Mouse (Mus musculus) G1E (cell line): ENCODE results near the gene Fam107a. TPM values are rescaled to one million over a fixed set of nuclear protein-coding genes. Genes with fewer than 3 reads are reported as not detected.
A peak's percentile ranks its signal among the peaks of the same experiment; 100 is the strongest.

Source experiments
- ATAC-seq: 2 replicates; pipeline ENCODE4 v1.8.0; 2016; ENCODE audit warnings: mild to moderate bottlenecking; ENCODE audit not compliant: insufficient number of reproducible peaks, poor library complexity, low FRiP score, severe bottlenecking; ENCODE audit errors: extremely low read depth
- DNase-seq: peaks from one replicate; pipeline ENCODE4 v3.0.0; 2012; ENCODE audit warnings: low spot score
- H3K27me3 ChIP-seq: 2 replicates; pipeline ENCODE4 v1.6.1; 2012; ENCODE audit warnings: mild to moderate bottlenecking, low read length, inconsistent platforms; ENCODE audit not compliant: insufficient read depth
- H3K36me3 ChIP-seq: replicated peaks from 2 replicates; pipeline ENCODE3; 2012; ENCODE audit warnings: mild to moderate bottlenecking, inconsistent platforms
- H3K4me1 ChIP-seq: 2 replicates; pipeline ENCODE4 v1.6.1; 2012; ENCODE audit warnings: low read depth, low read length, inconsistent platforms, mixed read lengths; ENCODE audit not compliant: insufficient read depth
- H3K4me3 ChIP-seq: 2 replicates; pipeline ENCODE4 v1.5.1; 2012; ENCODE audit warnings: low read depth, mild to moderate bottlenecking, inconsistent platforms, low read length, moderate library complexity, mixed read lengths
- H3K9me3 ChIP-seq: replicated peaks from 2 replicates; pipeline ENCODE4 v1.6.1; 2012; ENCODE audit warnings: inconsistent platforms
- CTCF ChIP-seq: IDR thresholded peaks from 2 replicates; pipeline ENCODE4 v1.5.1; 2012; ENCODE audit warnings: low read depth, low read length, inconsistent platforms, mixed read lengths
- GATA1 ChIP-seq: IDR thresholded peaks from 2 replicates; pipeline ENCODE4 v1.6.1; 2012; ENCODE audit warnings: borderline replicate concordance, low read length, inconsistent platforms, mixed read lengths
- GATA2 ChIP-seq: IDR thresholded peaks from 2 replicates; pipeline ENCODE4 v1.6.1; 2012; ENCODE audit warnings: low read depth, low read length, inconsistent platforms, borderline replicate concordance
- POLR2AphosphoS5 ChIP-seq: IDR thresholded peaks from 2 replicates; pipeline ENCODE4 v1.6.1; 2012; ENCODE audit warnings: low read depth, low read length, inconsistent platforms; ENCODE audit not compliant: insufficient replicate concordance
- TAL1 ChIP-seq: conservative IDR thresholded peaks from 2 replicates; pipeline ENCODE4 v1.6.1; 2012; ENCODE audit warnings: low read depth, low read length, inconsistent platforms, mixed read lengths
- polyA plus RNA-seq: library from polyadenylated mRNA; stranded (reverse); fragments of >175 nt; gene quantifications from 2 replicates; pipeline ENCODE4 v1.2.3, GENCODE M21; 2012
- total RNA-seq, 2 experiments: library from RNA; stranded (forward) in 1 of 2; stranded (reverse) in 1 of 2; fragments of 200-1000 nt in 1 of 2; fragments of >200 nt in 1 of 2; fragmentation: Nextera tagmentation in 1 of 2; gene quantifications; 2 replicates each; pipeline ENCODE4 v1.2.3; 2014 to 2017

The Fam107a gene
- total and polyA plus RNA-seq, 3 experiments, result 0.05 TPM; not detected in 2

- TF ChIP-seq GATA2 (no peak), CTCF (no peak), POLR2AphosphoS5 (no peak), GATA1 (no peak), TAL1 (no peak)
- Histone ChIP-seq H3K4me3 (no peak overlapping the region), H3K36me3 (no peaks in the 10 kb centered on the region), H3K27me3 (no peaks in the 10 kb centered on the region), H3K9me3 (no peaks in the 10 kb centered on the region), H3K4me1 (no peaks in the 10 kb centered on the region)
- DNase-seq (no peak), ATAC-seq (no peak)
These were observed 7.9 kb upstream of the Fam107a start for GRCm38 (mm10) chr14:8325746-8326145.

GRCm38 (mm10) chr14:8320528-8320927 lies 2.7 kb upstream of the Fam107a start:
- DNase-seq (no peak), ATAC-seq (no peak)
- H3K4me3 ChIP-seq, result no peak overlapping the region
- TF ChIP-seq GATA1, result no peak
- no peak for TF ChIP-seq CTCF
- TF ChIP-seq TAL1, result no peak
- TF ChIP-seq GATA2, result no peak
- TF ChIP-seq POLR2AphosphoS5, result no peak
- H3K4me1 ChIP-seq, result no peaks in the 10 kb centered on the region
- no peaks in the 10 kb centered on the region for H3K36me3 ChIP-seq
- peaks cover 9% of the 10 kb centered on the region; the same call in 1 of the 2 replicates for H3K27me3 ChIP-seq
- H3K9me3 ChIP-seq, result no peaks in the 10 kb centered on the region

- Histone ChIP-seq H3K4me1 (no peaks in the 10 kb centered on the region), H3K36me3 (no peaks in the 10 kb centered on the region), H3K4me3 (no peak overlapping the region), H3K9me3 (no peaks in the 10 kb centered on the region), H3K27me3 (peaks cover 9% of the 10 kb centered on the region; the same call in 1 of the 2 replicates)
- DNase-seq, result no peak
- no peak for TF ChIP-seq GATA1
- no peak for TF ChIP-seq GATA2
- no peak for TF ChIP-seq TAL1
- no peak for TF ChIP-seq POLR2AphosphoS5
- TF ChIP-seq CTCF, result no peak
- ATAC-seq, result no peak
These were observed 1.2 kb downstream of the Fam107a start for GRCm38 (mm10) chr14:8316366-8317193.

- no peaks in the 10 kb centered on the region for H3K4me1 ChIP-seq
- H3K36me3 ChIP-seq, result no peaks in the 10 kb centered on the region
- ATAC-seq (no peak), DNase-seq (no peak)
- H3K4me3 ChIP-seq, result no peak overlapping the region
- peaks cover 9% of the 10 kb centered on the region; the same call in 1 of the 2 replicates for H3K27me3 ChIP-seq
- no peaks in the 10 kb centered on the region for H3K9me3 ChIP-seq
- TF ChIP-seq CTCF (no peak), GATA1 (no peak), TAL1 (no peak), GATA2 (no peak), POLR2AphosphoS5 (no peak)
These were observed 2.7 kb downstream of the Fam107a start for GRCm38 (mm10) chr14:8315169-8315568.

- no peak for ATAC-seq
- H3K36me3 ChIP-seq, result no peaks in the 10 kb centered on the region
- peaks cover 9% of the 10 kb centered on the region; the same call in 1 of the 2 replicates for H3K27me3 ChIP-seq
- H3K4me1 ChIP-seq, result no peaks in the 10 kb centered on the region
- no peak overlapping the region for H3K4me3 ChIP-seq
- TF ChIP-seq TAL1, result no peak
- no peak for TF ChIP-seq CTCF
- no peak for TF ChIP-seq GATA2
- TF ChIP-seq POLR2AphosphoS5, result no peak
- TF ChIP-seq GATA1, result no peak
- DNase-seq, result peak; percentile 5
- no peaks in the 10 kb centered on the region for H3K9me3 ChIP-seq
These were observed 3.3 kb downstream of the Fam107a start for GRCm38 (mm10) chr14:8314536-8314935.

GRCm38 (mm10) chr14:8313877-8314276 lies 3.9 kb downstream of the Fam107a start:
- Histone ChIP-seq H3K4me3 (no peak overlapping the region), H3K4me1 (no peaks in the 10 kb centered on the region), H3K27me3 (peaks cover 9% of the 10 kb centered on the region; the same call in 1 of the 2 replicates), H3K36me3 (no peaks in the 10 kb centered on the region), H3K9me3 (no peaks in the 10 kb centered on the region)
- TF ChIP-seq GATA2 (no peak), TAL1 (no peak), GATA1 (no peak), CTCF (no peak), POLR2AphosphoS5 (no peak)
- ATAC-seq, result no peak
- no peak for DNase-seq
